Mouse (Mus musculus): ENCODE results near the gene Gm21732. TPM values are rescaled to one million over a fixed set of nuclear protein-coding genes. Genes with fewer than 3 reads are reported as not detected.
"Not testable (repeated sequence)": the region's sequence is repeated elsewhere in the genome, so short reads cannot be mapped to it uniquely, and the experiment has no call there.

Gene Gm21732
- not detected in 2 replicates for polyA plus RNA-seq (2015; fragmentation: Nextera tagmentation; extraction: Ambion mirVana)

DNA sequence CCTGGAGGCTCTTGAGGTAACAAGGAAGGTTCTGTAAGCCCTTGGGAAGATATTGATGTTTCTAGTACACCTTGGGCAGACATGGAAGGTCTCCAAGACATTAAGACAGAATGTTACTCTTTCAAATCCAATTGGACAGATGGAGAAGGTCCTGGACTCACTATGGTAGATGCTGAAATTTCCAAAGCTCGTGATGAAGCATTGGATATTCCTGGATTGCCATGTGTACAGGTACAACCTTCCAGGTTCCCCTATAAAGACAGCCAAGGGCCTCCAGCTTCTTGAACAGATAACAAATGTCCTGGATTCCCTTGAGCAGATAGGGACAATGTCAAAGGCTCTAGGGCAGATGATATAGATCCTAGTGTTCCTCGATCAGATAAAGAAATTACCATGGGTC, at the start of gene Gm21732:
Gene Gm21732, minus strand, starts transcription at position 101 of the 400 bp plus-strand sequence.
- H3K27me3 ChIP-seq; H3K4me1 ChIP-seq; H3K27ac ChIP-seq; H3K9me3 ChIP-seq (replicated peaks); H3K9ac ChIP-seq; H3K4me3 ChIP-seq (replicated peaks); H3K4me2 ChIP-seq; ATAC-seq (replicated peaks; ENCODE audit: low FRiP score); H3K36me3 ChIP-seq: not testable (repeated sequence)
- WGBS = no CpG with 5 or more reads among the region's 2 CpGs

Other genes starting within 250 kb of the Gm21732 start
- not detected in 2 replicates for gene Gm20897, start 73.5 kb downstream of the Gm21732 start, polyA plus RNA-seq (2015; fragmentation: Nextera tagmentation; extraction: Ambion mirVana)